Mouse (Mus musculus) monocyte, adult 2 months (primary cell): ENCODE data around the gene Spata13.

Experiments
- DNase-seq, 2 experiments: peaks; one replicate each; pipeline ENCODE4 v3.0.0; 2022; ENCODE audit warnings: low spot score in 2 of 2, low read depth in 1 of 2

The Spata13 gene

DNA sequence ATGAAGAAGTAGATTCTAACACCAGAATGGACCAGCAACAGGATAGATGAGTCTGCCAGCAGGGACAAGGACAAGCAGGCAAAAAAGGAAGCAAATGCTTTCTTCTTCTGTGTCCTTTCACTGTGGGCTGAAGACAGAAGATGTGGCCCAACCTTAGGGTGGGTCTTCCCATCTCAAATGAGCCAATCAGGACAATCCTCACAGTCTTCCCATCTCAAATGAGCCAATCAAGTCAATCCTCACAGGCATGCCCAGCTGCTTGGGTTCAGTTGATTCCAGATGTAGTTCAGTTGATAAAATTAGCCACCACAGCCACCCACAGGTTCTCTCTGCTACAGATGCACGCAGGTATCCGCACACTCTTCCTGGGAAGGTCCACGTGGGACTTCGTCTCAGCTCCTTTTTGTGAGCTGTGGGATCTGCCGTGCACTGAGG lies 143.7 kb downstream of the Spata13 start:
- DNase-seq, result no peak

- DNase-seq, result no peak
Observed at GRCm38 (mm10) chr14:60779198-60779597, 145.4 kb downstream of the Spata13 start.

GRCm38 (mm10) chr14:60782121-60782656 lies 148.4 kb downstream of the Spata13 start:
- DNase-seq, result no peak

- no peak for DNase-seq
Observed at GRCm38 (mm10) chr14:60783196-60783595, 149.4 kb downstream of the Spata13 start.

DNA sequence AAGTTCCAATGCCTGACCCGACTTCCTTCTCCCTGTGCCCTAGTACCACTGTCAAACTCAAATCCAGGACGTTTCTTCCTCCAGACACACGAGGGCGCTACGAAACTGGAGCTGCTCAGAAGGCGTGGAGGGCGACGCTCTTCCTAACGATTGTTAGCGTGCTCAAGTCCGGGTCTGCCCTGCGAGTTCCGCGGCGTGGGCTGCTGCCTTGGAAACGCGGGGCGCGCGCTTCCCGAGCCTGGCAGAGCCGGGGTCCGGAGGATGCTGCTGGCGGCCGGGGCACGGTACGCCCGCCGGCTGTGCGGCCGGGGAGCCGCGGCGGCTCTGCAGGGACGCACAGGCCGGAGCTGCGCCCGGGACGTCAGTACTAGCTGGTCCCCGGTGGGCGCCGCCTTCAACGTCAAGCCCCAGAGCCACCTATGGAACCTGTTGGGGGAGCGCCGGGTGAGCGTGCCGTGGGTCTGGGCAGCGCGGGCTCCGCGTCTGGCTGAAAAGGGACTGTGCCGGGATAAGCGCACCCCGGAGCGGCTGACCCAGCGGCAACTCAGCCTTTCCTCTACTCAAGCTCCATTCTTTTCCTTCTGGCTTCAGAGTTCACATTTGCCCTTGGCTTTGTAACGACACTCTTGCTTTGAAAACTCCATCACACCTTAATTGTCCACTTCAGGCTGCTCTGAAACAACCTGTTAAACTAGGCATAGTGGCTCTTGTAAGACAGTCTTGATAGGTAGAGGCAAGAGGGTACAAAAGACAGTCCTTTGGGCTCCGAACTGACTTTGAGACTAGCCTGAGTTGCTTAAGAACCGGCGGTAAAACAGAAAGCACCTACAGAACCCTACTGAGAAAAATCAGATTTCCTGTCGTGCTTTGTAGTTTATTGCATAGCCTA lies 150.9 kb downstream of the Spata13 start, which contains the start of gene Mipep:
Gene Mipep (plus strand): TSS at position 147 of the 889 bp plus-strand sequence.
- peak; percentile 40 to 71 for DNase-seq

- DNase-seq, result peak in 1 of 2 experiments; percentile 19
Observed at GRCm38 (mm10) chr14:60790103-60790502, 156.3 kb downstream of the Spata13 start.

DNA sequence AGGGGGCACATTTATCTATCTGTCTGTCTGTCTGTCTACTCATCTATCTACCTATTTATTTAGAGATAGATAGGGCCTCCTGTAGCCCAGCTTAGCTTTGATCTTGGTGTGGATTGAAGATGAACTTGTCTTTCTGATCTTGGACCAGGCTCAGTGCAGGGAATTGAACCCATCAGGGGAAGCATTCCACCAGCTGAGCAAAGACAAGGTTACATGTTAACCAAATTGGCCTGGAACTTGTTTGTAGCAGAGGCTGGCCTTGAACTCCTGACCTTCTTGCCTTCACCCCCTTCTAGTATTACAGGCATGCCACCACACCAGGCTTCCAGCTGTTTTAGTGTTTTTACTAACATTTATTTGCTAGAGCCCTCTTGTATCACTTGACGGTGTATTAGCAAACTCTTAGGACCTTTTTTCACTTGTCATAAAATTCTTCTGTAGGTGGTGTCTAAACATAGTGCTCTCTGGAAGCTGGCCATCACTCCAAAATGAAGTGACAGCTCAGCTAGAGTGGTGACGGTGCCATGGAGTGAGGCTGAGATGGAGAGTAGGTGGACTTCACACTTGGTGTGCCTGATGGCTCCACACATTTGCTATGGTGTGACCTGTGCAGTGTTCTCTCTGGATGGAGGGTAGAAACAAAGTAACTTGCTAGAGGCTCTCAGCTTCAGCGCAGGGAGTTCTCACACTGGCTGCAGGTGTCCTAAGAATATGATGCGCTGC lies 163.0 kb downstream of the Spata13 start:
- no peak for DNase-seq

DNA sequence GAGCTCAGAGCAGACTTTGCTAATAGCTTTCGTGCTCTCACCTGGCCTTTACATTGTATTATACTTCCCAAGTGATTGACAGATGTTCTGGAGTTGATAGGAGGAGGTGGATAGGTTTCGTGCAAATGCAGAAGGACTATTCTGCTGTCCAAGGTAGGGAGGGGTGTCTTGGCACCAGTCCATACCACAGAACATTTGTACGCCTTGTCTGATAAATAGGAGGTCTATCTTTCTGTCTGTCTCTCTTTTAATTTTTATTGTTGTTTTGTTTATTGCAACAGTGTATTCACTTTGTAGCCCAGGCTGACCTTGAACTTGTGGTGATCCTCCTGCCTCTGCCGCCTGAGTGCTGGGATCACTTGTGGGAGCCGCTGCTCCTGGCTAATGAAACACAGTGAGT lies 163.8 kb downstream of the Spata13 start:
- no peak for DNase-seq

- DNase-seq, result no peak
Observed at GRCm38 (mm10) chr14:60798721-60799120, 164.9 kb downstream of the Spata13 start.

DNA sequence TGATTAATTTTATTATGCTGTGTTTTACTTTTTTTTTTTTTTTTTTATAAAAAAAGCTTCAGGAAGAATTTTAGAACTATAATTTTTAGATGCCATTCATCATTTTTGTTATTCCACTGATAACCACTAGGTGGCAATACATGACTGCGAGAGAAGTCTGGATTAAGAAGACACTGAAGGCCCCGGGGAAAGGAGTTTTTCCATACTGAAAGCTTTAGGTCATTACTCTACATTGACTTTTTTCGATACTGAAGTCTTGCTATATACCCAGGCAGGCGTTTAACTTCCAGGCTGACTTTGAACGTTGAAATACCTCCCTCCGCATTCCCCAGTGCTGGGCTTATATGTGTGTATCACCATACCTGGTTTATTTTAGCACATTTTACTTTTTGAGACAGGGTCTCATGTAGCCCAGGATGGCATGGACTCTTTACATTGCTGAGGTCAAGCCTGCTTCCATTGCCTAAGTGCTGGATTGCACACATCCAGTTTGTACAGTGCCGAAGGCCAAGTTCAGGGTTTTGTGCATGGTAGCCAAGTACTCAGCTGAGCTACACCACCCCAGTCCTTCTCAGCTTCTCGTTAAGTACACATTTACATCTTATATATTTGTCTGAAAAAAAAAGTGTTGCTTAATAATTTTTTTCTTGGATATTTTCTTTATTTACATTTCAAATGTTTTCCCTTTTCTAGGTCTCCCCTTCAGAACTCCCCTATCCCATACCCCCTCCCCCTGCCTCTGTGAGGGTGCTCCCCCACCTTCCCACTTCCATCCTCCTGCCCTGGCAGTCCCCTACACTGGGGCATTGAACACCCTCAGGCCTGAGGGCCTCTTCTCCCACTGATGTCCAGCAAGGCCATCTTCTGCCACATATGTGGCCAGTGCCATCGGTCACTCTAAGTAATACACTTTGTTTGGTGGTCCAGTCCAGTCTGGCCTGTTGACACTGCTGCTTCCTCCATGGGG lies 166.2 kb downstream of the Spata13 start:
- no peak for DNase-seq

- DNase-seq, result no peak
Observed at GRCm38 (mm10) chr14:60802026-60802425, 168.2 kb downstream of the Spata13 start.

GRCm38 (mm10) chr14:60804978-60805377 lies 171.2 kb downstream of the Spata13 start:
- no peak for DNase-seq

GRCm38 (mm10) chr14:60805871-60806270 lies 172.1 kb downstream of the Spata13 start:
- no peak for DNase-seq

- no peak for DNase-seq
Observed at GRCm38 (mm10) chr14:60806891-60807344, 173.1 kb downstream of the Spata13 start.

- DNase-seq, result no peak
Observed at GRCm38 (mm10) chr14:60809881-60810280, 176.1 kb downstream of the Spata13 start.

GRCm38 (mm10) chr14:60811547-60811946 lies 177.7 kb downstream of the Spata13 start:
- no peak for DNase-seq
